Mouse (Mus musculus) heart, postnatal 0 days (tissue): ENCODE measurements around the gene Kif4.

Experiments used
- CTCF ChIP-seq: IDR thresholded peaks from 2 replicates; pipeline ENCODE4 v1.5.1; 2016; ENCODE audit warnings: antibody characterized with exemption, control low read depth, low read depth
- EP300 ChIP-seq: IDR thresholded peaks from 2 replicates; pipeline ENCODE4 v1.6.1; 2016; ENCODE audit warnings: antibody characterized with exemption, low read depth

- TF ChIP-seq CTCF = no peak
- no peak for TF ChIP-seq EP300
Observed at GRCm38 (mm10) chrX:100734359-100734758, 108.8 kb downstream of the Kif4 start.
